Mouse (Mus musculus): ENCODE data around the gene Ccdc92b. TPM values are rescaled to one million over a fixed set of nuclear protein-coding genes. Genes with fewer than 3 reads are reported as not detected.

The Ccdc92b gene
- polyA plus RNA-seq, 1 experiment from 2014 or later: 2.1 TPM

DNA sequence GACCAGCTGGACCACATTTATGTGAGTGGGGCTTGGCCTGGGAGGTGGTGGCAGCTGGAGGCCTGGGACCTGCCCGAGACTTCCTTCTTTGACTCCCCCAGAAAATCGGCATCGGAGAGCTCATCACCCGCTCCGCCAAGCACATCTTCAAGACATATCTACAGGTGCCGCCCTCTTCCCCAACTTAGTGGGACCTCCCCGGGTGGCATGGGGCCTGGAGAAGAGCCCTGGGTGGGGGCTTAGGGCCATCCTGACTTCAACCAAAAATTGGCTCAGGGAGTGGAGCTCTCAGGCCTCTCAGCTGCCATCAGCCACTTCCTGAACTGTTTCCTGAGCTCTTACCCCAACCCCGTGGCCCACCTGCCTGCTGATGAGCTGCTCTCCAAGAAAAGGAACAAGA is 45.5 kb downstream of the Ccdc92b start:
- H3K4me1 ChIP-seq: no peaks in the 10 kb centered on the region
- WGBS: 95% methylated on average over 8 of the region's 8 CpGs
- no peak overlapping the region for H3K4me2 ChIP-seq (replicated peaks)
- no peak overlapping the region for H3K4me3 ChIP-seq
- ATAC-seq (ENCODE audit: low FRiP score, low read depth): no peak
- H3K27ac ChIP-seq: no peak overlapping the region
- peaks cover 96% of the 10 kb centered on the region for H3K36me3 ChIP-seq
- H3K27me3 ChIP-seq (replicated peaks): no peaks in the 10 kb centered on the region
- no peak overlapping the region for H3K9ac ChIP-seq
- no peaks in the 10 kb centered on the region for H3K9me3 ChIP-seq

DNA sequence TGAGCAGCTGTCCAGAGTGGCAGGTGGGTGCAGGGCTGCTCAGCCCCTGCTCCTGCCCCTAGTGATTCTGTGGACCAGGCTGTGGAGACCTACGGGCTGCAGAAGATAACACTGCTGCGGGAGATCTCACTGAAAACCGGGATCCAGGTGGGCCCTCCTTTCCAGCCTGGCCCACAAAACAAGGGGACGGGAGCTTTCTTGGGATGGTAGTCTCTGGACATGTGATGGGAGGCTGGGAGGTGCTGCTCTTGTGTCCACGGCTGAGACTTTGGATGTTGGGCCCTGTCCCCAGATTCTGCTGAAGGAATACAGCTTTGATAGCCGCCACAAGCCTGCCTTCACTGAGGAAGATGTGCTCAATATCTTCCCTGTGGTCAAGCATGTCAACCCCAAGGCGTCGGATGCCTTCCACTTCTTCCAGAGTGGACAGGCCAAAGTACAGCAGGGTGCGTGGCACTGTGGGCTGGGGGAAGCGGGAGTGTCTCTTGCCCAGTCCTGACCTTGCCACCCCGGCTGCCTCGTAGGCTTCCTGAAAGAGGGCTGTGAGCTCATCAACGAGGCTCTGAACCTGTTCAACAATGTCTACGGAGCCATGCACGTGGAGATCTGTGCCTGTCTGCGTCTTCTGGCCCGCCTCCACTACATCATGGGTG is 46.4 kb downstream of the Ccdc92b start:
- H3K4me3 ChIP-seq: no peak overlapping the region
- H3K4me2 ChIP-seq (replicated peaks): no peak overlapping the region
- no peak overlapping the region for H3K27ac ChIP-seq
- no peak for ATAC-seq (ENCODE audit: low FRiP score, low read depth)
- H3K36me3 ChIP-seq: peaks cover 88% of the 10 kb centered on the region
- H3K27me3 ChIP-seq (replicated peaks): no peaks in the 10 kb centered on the region
- no peak overlapping the region for H3K9ac ChIP-seq
- H3K9me3 ChIP-seq: no peaks in the 10 kb centered on the region
- H3K4me1 ChIP-seq: no peaks in the 10 kb centered on the region
- 95% methylated on average over 17 of the region's 17 CpGs for WGBS

DNA sequence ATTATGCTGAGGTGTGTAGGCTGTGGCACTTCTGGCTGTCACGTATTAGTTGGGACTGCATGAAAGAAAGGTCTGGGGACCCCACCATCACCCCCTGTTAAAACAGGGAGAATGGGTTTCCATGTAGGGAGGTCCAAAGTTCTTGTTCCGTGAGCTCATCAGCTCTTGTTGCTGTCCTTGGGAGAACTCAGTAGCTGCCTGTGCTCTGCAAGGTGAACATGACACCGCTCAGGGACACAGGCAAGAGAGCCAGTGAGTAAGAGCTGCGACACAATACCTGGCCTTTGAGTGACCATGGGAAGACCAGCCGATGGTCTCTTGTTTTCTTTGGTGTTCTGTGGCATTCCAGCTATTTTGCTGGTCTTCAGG is 46.9 kb downstream of the Ccdc92b start:
- Histone ChIP-seq H3K4me3 (no peak overlapping the region), H3K4me2 (replicated peaks) (no peak overlapping the region), H3K9me3 (no peaks in the 10 kb centered on the region), H3K9ac (no peak overlapping the region), H3K27me3 (replicated peaks) (no peaks in the 10 kb centered on the region), H3K4me1 (no peaks in the 10 kb centered on the region), H3K36me3 (peaks cover 84% of the 10 kb centered on the region), H3K27ac (no peak overlapping the region)
- no peak for ATAC-seq (ENCODE audit: low FRiP score, low read depth)
- WGBS: 96% methylated on average over 5 of the region's 5 CpGs

DNA sequence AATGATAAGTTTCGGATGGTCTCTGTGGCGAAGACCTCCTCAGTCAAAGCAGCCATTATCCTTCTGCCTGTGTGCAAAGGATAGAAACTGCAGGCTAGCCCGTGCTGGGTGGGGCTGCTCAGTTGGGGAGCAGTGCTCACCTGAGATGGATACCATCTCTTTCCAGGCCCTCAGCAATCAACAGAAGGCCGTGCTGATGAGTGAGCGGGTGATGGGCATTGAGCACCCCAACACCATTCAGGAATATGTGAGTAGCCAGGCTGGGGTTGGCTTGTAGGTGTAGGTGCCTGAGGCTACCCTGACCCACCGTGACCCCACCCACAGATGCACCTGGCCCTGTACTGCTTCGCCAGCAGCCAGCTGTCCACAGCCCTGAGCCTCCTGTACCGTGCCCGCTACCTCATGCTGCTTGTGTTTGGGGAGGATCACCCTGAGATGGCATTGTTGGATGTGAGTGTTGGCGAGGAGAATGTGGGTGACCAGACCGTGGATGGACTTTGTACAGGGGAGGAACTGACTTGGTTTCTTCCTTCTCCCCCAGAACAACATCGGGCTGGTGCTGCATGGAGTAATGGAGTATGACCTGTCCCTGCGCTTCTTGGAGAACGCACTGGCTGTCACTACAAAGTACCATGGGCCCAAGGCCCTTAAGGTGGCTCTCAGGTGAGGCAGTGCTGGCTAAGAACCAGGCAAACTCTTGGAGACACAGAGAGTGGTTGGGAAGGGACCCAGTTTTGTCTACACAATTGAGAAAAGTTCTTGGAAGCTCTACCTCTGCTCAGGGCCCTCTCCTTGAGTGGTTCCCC is 47.6 kb downstream of the Ccdc92b start:
- H3K36me3 ChIP-seq: peaks cover 77% of the 10 kb centered on the region
- WGBS: 95% methylated on average over 14 of the region's 14 CpGs
- no peaks in the 10 kb centered on the region for H3K4me1 ChIP-seq
- no peak overlapping the region for H3K9ac ChIP-seq
- no peak overlapping the region for H3K4me2 ChIP-seq (replicated peaks)
- H3K27ac ChIP-seq: no peak overlapping the region
- no peak overlapping the region for H3K4me3 ChIP-seq
- no peak for ATAC-seq (ENCODE audit: low FRiP score, low read depth)
- no peaks in the 10 kb centered on the region for H3K27me3 ChIP-seq (replicated peaks)
- no peaks in the 10 kb centered on the region for H3K9me3 ChIP-seq

DNA sequence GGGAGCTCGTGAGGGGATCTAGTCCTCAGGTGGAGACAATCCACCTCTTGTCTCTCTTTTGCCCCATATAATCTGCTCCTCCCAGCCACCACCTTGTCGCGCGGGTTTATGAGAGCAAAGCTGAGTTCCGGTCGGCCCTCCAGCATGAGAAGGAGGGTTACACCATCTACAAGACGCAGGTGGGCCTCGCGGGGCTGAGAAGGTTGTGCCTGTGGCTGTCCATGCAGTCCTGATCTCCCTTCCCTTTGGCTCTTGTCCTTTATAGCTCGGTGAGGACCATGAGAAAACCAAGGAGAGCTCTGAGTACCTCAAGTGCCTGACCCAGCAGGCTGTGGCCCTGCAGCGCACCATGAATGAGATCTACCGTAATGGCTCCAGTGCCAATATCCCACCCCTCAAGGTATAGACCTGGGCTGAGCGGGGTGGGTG is 48.2 kb downstream of the Ccdc92b start:
- ATAC-seq (ENCODE audit: low FRiP score, low read depth): no peak
- Histone ChIP-seq H3K9ac (no peak overlapping the region), H3K36me3 (peaks cover 71% of the 10 kb centered on the region), H3K4me1 (no peaks in the 10 kb centered on the region), H3K27me3 (replicated peaks) (no peaks in the 10 kb centered on the region), H3K4me2 (replicated peaks) (no peak overlapping the region), H3K9me3 (no peaks in the 10 kb centered on the region), H3K27ac (no peak overlapping the region), H3K4me3 (no peak overlapping the region)
- 96% methylated on average over 13 of the region's 13 CpGs for WGBS

DNA sequence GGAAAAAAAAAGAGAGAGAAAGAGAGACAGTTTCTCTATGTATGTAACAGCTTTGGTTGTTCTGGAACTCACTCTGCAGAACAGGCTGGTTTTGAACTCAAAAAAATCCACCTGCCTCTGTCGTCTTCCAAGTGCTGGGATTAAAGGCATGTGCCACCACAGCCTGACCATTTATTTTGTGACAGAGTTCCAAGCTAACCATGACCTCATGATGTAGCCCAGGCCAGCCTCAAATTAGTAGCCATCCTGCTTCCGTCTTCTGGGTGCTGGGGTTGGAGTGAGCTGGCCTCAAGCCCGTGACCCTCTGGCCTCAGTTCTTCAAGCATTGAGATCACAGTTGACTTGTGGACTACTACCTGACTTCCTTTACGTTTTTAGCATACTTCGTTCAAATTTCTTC is 49.1 kb downstream of the Ccdc92b start:
- Histone ChIP-seq H3K27me3 (replicated peaks) (no peaks in the 10 kb centered on the region), H3K36me3 (peaks cover 67% of the 10 kb centered on the region), H3K4me3 (no peak overlapping the region), H3K9ac (no peak overlapping the region), H3K4me2 (replicated peaks) (no peak overlapping the region), H3K27ac (no peak overlapping the region), H3K4me1 (no peaks in the 10 kb centered on the region), H3K9me3 (no peaks in the 10 kb centered on the region)
- ATAC-seq (ENCODE audit: low FRiP score, low read depth): no peak
- 90% methylated on average over 5 of the region's 5 CpGs for WGBS

DNA sequence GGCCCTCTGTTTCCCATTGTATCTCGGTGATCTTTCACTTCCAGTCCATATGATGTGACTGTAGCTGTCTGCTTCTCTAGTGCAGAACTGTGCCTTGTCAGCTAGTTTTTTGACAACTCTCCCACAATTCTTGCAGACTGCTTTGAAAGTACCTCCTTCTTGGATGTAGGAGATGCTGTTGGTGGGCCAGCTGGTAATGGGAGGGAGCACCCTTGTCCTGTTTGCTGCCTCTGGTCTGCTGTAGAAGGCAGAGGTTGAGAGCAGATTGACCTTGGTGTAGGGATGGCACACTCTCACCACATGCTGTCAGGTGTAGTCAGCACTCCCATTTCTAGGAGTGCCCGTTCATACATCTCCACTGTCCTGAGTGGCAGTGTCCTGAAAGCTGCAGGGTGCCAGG is 49.6 kb downstream of the Ccdc92b start:
- H3K9me3 ChIP-seq: no peaks in the 10 kb centered on the region
- no peaks in the 10 kb centered on the region for H3K27me3 ChIP-seq (replicated peaks)
- no peak overlapping the region for H3K4me3 ChIP-seq
- H3K4me1 ChIP-seq: no peaks in the 10 kb centered on the region
- 92% methylated on average over 2 of the region's 2 CpGs for WGBS
- H3K27ac ChIP-seq: no peak overlapping the region
- H3K4me2 ChIP-seq (replicated peaks): no peak overlapping the region
- H3K9ac ChIP-seq: no peak overlapping the region
- peaks cover 64% of the 10 kb centered on the region for H3K36me3 ChIP-seq
- ATAC-seq (ENCODE audit: low FRiP score, low read depth): no peak

DNA sequence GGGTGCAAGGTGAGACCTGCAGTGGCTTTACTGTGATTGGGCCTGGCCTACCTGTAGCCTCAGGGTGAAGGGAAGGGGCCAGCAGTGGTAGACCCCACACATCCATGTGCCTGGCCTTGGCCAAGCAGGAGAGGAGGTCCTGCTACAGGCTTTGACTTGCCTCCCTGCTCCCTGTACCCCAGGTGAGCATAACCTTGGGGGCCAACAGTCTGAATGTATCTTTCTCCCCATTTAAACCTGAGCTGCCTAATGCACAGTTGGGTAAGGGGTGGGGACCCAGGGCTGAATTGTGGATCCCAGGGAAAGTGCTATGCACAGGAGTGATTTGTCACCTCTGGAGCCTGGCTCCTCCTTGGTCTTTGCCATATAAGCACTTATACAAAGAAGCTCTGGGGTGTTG is 50.7 kb downstream of the Ccdc92b start:
- Histone ChIP-seq H3K27ac (no peak overlapping the region), H3K9ac (no peak overlapping the region), H3K4me1 (no peaks in the 10 kb centered on the region), H3K9me3 (no peaks in the 10 kb centered on the region), H3K27me3 (replicated peaks) (no peaks in the 10 kb centered on the region), H3K4me3 (no peak overlapping the region), H3K36me3 (peaks cover 63% of the 10 kb centered on the region), H3K4me2 (replicated peaks) (no peak overlapping the region)
- no peak for ATAC-seq (ENCODE audit: low FRiP score, low read depth)

DNA sequence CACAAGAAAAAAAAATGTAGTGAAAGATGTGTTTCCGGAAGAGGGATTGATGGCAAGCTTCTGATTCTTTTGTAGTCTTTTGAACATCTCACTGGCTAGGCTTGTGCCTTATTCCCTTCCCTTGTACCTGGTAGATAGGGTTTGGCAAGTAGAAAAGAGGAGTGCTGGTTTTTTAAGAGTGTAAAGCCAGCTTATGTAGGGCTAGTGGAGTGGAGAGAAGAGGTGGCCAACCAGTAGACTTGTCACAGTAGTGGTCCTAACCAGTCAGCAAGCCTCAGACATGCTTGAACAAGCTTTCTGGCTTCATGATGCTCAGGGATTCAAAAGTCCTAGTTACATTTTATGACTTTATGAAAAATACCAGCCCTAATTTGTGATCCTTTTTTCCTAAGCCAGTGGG is 51.6 kb downstream of the Ccdc92b start:
- H3K4me3 ChIP-seq: no peak overlapping the region
- H3K4me2 ChIP-seq (replicated peaks): no peak overlapping the region
- no peaks in the 10 kb centered on the region for H3K9me3 ChIP-seq
- H3K27ac ChIP-seq: no peak overlapping the region
- no peaks in the 10 kb centered on the region for H3K4me1 ChIP-seq
- H3K36me3 ChIP-seq: peaks cover 60% of the 10 kb centered on the region
- no peak overlapping the region for H3K9ac ChIP-seq
- no peak for ATAC-seq (ENCODE audit: low FRiP score, low read depth)
- H3K27me3 ChIP-seq (replicated peaks): no peaks in the 10 kb centered on the region
- 93% methylated on average over 1 of the region's 1 CpGs for WGBS

DNA sequence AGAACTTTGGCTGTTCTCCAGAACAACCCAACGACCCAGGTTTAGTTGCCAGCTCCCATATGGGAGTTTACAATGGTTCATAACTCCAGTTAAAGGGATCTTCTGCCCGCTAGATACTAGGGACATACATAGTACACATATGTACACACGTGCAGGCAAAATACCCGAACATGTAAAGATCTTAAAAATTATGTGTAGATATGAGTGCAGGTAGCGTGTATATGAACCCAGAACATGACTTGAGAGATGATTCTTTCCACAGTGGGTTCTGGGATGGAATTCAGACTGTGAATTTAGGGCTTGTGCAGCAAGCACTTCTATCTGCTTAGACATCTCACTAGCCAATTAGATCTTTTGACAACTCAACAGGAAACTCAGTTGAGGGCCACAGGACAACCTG is 52.4 kb downstream of the Ccdc92b start:
- peaks cover 54% of the 10 kb centered on the region for H3K36me3 ChIP-seq
- H3K27ac ChIP-seq: no peak overlapping the region
- no peak overlapping the region for H3K9ac ChIP-seq
- no peaks in the 10 kb centered on the region for H3K9me3 ChIP-seq
- 93% methylated on average over 5 of the region's 5 CpGs for WGBS
- H3K27me3 ChIP-seq (replicated peaks): no peaks in the 10 kb centered on the region
- ATAC-seq (ENCODE audit: low FRiP score, low read depth): no peak
- H3K4me3 ChIP-seq: no peak overlapping the region
- no peaks in the 10 kb centered on the region for H3K4me1 ChIP-seq
- no peak overlapping the region for H3K4me2 ChIP-seq (replicated peaks)

DNA sequence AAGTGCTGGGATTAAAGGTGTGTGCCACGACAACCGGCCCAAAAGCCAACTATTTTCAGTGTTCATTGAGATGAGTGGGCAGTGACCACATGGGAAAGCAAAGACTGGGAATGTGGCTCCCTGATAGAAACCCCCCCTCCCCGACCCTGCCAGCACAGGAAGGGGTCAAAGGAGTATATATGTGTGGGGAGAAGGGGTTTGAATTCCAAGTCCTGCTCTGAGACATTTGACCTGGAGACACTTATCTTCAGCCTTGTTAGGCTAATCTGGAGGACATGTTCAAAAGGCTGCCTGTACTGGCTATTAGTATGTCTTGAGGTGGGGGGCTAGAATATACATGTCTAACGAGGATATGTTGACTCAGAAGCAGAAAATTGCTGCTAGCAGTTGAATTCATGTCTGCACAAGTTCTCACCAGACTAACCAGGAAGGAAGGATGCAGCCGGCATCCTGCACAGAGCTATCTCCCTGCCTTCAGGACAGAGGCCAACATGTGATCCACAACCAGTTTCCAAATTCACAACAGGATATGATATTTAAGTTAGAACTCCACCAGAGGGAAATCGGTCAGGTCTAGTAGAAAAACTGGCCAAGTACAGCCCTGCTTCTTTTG is 53.6 kb downstream of the Ccdc92b start:
- H3K9me3 ChIP-seq: no peaks in the 10 kb centered on the region
- no peaks in the 10 kb centered on the region for H3K27me3 ChIP-seq (replicated peaks)
- H3K4me2 ChIP-seq (replicated peaks): no peak overlapping the region
- 89% methylated on average over 6 of the region's 6 CpGs for WGBS
- ATAC-seq (ENCODE audit: low FRiP score, low read depth): no peak
- H3K9ac ChIP-seq: no peak overlapping the region
- H3K4me3 ChIP-seq: no peak overlapping the region
- H3K4me1 ChIP-seq: no peaks in the 10 kb centered on the region
- no peak overlapping the region for H3K27ac ChIP-seq
- peaks cover 53% of the 10 kb centered on the region for H3K36me3 ChIP-seq

DNA sequence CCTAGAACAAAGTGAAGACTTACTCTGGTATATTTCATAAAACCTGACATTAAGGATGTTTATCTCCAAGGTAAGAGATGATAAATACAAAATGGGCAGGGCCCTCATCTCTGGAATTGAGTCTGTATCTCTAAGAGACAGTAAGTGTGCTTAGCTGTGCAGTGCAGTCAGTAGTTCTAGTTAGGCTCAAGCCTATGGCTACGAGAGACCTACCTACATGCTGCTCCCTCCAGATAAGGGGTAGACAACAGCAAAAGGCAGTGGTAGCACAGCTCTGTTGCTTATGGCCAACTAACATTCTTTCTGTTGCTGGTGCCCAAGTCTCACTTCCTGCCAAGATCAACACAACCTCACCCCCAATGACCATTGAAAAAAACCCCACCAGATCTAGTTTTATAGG is 54.2 kb downstream of the Ccdc92b start:
- no peak overlapping the region for H3K27ac ChIP-seq
- WGBS: 91% methylated on average over 1 of the region's 1 CpGs

More for the DNA sequence above, 54.2 kb downstream of the Ccdc92b start:
- no peak overlapping the region for H3K4me2 ChIP-seq (replicated peaks)
- peaks cover 56% of the 10 kb centered on the region for H3K36me3 ChIP-seq
- ATAC-seq (ENCODE audit: low FRiP score, low read depth): no peak
- no peaks in the 10 kb centered on the region for H3K4me1 ChIP-seq
- no peak overlapping the region for H3K4me3 ChIP-seq
- no peaks in the 10 kb centered on the region for H3K9me3 ChIP-seq
- H3K9ac ChIP-seq: no peak overlapping the region
- H3K27me3 ChIP-seq (replicated peaks): no peaks in the 10 kb centered on the region

Measured in neural tube, embryonic 12.5 days (tissue).